7 mouse cellular contexts compared by ENCODE assay signal in genomic region chr5:120102732-120103131, GRCm38 (mm10). TPM values are rescaled to one million over a fixed set of nuclear protein-coding genes. Genes with fewer than 3 reads are reported as not detected.
A peak's percentile ranks its signal among the peaks of the same experiment; 100 is the strongest.
DNase-seq lines count a peak whose midpoint lies in the region; ATAC-seq and TF ChIP-seq lines count a peak whose summit lies in the region.

No protein-coding gene starts in this region.

- no peak overlapping the region for H3K4me2 ChIP-seq in liver, embryonic 12.5 days

- peak; percentile 36; the same call in 1 of the 2 replicates for ATAC-seq in liver, embryonic 12.5 days

- intact Hi-C loops in left cerebral cortex, adult 2 months (cut with DNase I) = loop anchor here (2.0 to 5.0 kb wide), 2 partner anchors 362 to 1325 kb away; no protein-coding TSS in a partner anchor

- no peak overlapping the region for H3K27ac ChIP-seq in left cerebral cortex, adult 2 months
- no peak overlapping the region for H3K27ac ChIP-seq in liver, embryonic 12.5 days

- H3K27me3 ChIP-seq in liver, embryonic 12.5 days (replicated peaks) = peaks cover 24% of the 10 kb centered on the region

- H3K9me3 ChIP-seq in liver, embryonic 12.5 days (replicated peaks) = no peaks in the 10 kb centered on the region

- peaks cover 11% of the 10 kb centered on the region for H3K4me1 ChIP-seq in liver, embryonic 12.5 days

- no peak overlapping the region for H3K4me3 ChIP-seq in left cerebral cortex, adult 2 months
- no peak overlapping the region for H3K4me3 ChIP-seq in liver, embryonic 12.5 days

- no peaks in the 10 kb centered on the region for H3K36me3 ChIP-seq in liver, embryonic 12.5 days

- 12% methylated on average over 12 of the region's 12 CpGs for WGBS in liver, embryonic 12.5 days (ENCODE audit: insufficient replicate concordance)

- H3K9ac ChIP-seq in liver, embryonic 12.5 days = no peak overlapping the region

- TF ChIP-seq CTCF in left cerebral cortex, adult 2 months (IDR thresholded peaks at IDR 0.05) = no peak; the same call in none of the 2 replicates

- DNase-seq in left cerebral cortex, adult 2 months (ENCODE audit: extremely low spot score in 1 of 2, low spot score in 2 of 2) = peak; percentile 43 to 54
- DNase-seq in left cerebral cortex, adult 8-10 months (ENCODE audit: low spot score in 2 of 2) = no peak
- DNase-seq in Muller cell, postnatal 12 days (ENCODE audit: inconsistent ontology term) = peak; percentile 49
- DNase-seq in c-Kit-positive CD71-negative TER-119-negative erythroid progenitor cells, embryonic 14.5 days (ENCODE audit: low read depth) = peak; percentile 50
- DNase-seq in gastrocnemius, postnatal 4 days (ENCODE audit: low spot score in 2 of 2) = peak; percentile 45 to 55
- peak; percentile 42 for DNase-seq in ovary, postnatal 36 days (ENCODE audit: low spot score)

RNA-seq across cellular contexts. Expression of gene Rbm19, which starts 13.5 kb away (rescaled TPM):
- total RNA-seq in left cerebral cortex, adult 2 months (2021) = 10 to 100 TPM; 19.7 to 21.9 TPM
- 10 to 100 TPM; 12.0 to 20.3 (median 19.7) TPM for total RNA-seq in left cerebral cortex, adult 8-10 months (2022)
- 10 to 100 TPM; 21.8 to 25.6 TPM for total RNA-seq in gastrocnemius, postnatal 4 days (2021)
- polyA plus RNA-seq in liver, embryonic 12.5 days (2016; fragmentation: Nextera tagmentation; extraction: Ambion mirVana) = 24.4 and 30.2 TPM in 2 replicates

Comparison
In these comparisons a context has a peak if more than half of its experiments do, and no peak if none do; other contexts are left out.
1. DNase-seq: peak in left cerebral cortex, adult 2 months (2 of 2), Muller cell, postnatal 12 days (single experiment), c-Kit-positive CD71-negative TER-119-negative erythroid progenitor cells, embryonic 14.5 days (single experiment), gastrocnemius, postnatal 4 days (2 of 2) and ovary, postnatal 36 days (single experiment); none in left cerebral cortex, adult 8-10 months (0 of 2).